Mouse (Mus musculus): ENCODE measurements at regions not wholly inside any gene's neighbourhood (a gene's known extent, or its start where the extent isn't known, plus 50 kb on each side); places are given as distances from the start of the nearest gene placed in this dataset.
"Not testable (repeated sequence)": the region's sequence is repeated elsewhere in the genome, so short reads cannot be mapped to it uniquely, and the experiment has no call there.

DNA sequence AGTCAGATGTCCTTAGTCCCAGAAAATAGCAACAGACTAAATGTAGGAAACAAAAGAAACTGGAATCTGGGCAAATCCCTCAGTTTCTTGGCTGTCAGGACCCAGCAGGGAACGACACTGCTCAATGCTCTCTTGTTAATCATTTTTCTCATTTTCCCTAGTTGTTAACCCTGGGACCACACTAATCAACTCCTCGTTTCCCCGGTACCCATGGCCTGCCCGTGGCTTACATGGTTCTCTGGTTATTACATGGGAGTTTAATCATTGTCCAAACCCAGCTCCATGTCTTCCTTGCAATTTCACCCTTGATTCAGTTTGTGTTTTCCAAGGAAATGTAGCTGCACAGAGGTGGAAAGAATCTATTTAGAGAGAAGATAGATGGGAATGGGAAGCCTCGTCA is 580.1 kb upstream of the Klhl29 start:
- DNase-seq: no peak

DNA sequence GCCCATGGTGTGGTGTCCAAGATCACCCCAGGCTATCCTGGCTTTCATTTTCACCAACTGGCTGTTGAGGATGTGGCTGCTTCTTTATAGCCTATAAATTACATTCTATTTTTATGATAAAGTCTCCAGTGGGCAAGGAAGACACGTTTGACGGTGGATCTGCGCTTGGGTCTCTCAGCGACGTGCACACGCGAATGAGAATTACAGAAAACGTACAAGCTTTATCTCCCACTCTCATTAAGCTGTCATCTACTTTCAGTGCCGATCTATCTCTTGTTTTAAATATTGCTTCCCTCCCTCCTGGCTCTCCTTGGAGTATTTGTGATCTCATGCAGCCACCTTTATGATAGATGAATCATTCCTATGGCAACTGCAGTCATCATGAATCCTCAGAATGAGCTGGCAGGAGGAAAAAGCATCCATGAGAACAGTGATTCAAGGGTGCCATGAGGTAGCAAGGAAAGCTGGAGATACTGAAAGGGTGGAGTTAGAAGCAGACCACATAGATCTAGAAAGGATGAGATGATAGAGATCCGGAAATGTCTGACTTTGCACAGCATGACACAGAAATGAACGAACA is 568.0 kb upstream of the Klhl29 start:
- no peak for DNase-seq

DNA sequence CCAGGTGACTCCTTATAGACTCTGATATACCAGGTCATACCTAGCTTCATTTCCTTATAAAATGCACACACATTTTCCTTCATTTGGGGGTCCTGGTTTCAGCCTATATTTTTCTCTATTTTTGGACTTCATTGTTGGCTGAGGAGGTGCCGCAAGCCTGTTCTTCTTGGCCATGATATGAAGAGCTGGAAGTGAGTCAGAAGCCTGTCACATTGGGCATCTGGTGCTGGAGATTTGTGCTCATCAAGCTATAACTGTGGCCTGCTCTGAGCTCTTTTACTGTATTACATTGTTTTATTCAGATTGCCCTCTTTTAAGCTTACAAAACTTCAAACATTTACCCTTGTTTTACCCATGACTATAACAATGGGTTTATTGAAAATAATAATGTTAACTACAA is 545.8 kb upstream of the Klhl29 start:
- DNase-seq: no peak

DNA sequence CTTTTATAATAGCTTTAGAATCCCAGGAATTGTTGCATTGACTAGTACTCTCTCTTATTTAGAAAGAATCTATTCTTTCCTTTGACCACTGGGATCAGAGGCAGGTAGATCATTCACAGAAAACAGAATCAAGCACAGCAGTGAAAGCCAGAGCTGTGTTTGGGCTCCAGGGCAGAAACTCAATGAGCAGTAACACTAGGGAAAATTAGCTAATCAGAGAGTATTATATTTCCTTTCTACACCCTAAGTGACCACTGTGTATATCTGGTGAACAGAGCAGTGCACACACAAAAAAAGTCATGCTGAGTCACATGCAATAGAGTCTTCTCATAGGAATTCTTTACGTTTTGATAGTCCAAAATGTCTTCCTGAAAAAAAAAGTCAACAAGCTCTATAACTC is 542.5 kb upstream of the Klhl29 start:
- no peak for DNase-seq

DNA sequence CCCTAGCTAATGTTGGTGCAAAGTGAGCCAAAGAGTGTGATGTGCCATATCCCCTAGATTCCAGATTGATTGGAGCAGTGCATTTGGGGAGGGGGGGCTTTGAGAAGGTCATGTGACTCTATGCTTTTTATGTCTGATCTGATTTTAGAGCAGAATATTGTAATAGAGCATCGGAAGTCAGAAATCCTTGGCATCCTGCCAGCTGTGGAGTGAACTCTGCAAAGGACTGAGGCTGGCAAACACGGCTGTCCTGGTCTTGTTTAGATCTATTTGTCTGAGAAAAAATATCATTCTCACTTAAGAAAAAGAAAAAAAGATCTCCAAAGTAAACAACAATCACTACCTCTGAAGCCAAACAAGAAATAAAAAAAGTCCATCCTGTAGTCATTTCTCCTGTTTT is 530.8 kb upstream of the Klhl29 start:
- DNase-seq: no peak

DNA sequence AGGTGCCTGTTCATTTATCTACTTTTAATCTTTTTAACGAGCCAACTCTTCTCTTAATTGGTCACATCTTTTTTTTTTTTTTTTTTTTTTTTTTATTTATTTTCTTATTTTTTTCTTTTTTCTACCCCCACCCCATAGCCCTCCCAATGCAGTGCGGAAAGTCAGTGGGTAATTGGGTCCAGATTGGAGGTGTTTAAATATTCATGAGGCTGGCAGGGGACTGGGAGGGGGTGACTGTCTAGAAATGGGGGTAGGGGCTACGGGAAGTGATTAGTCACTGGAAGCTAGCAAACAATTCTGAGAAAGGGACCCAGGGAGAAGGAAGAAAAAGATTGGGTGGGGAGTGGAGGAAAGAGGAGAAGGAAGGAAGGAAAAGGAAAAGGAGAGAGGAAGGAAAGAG is 516.3 kb upstream of the Klhl29 start:
- DNase-seq: not testable (repeated sequence)

DNA sequence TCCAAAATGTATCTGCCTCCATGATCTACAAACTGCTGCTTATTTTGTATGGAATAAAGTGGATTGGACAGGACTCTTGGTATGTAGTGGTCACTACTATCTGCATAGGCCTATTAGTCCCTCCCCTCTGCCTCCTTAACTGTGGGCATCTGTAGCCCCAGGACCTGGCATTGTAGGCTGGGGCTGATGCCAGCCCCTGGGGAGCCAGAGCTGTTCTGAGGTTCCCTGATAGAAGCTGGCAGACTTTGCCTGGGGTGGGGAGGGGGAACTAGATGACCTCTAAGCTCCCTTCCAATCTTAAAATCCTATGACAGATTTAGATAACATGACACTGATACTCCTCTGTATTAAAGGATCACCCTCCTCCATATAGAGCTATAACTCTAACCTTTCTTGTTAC is 491.2 kb upstream of the Klhl29 start:
- DNase-seq: no peak

DNA sequence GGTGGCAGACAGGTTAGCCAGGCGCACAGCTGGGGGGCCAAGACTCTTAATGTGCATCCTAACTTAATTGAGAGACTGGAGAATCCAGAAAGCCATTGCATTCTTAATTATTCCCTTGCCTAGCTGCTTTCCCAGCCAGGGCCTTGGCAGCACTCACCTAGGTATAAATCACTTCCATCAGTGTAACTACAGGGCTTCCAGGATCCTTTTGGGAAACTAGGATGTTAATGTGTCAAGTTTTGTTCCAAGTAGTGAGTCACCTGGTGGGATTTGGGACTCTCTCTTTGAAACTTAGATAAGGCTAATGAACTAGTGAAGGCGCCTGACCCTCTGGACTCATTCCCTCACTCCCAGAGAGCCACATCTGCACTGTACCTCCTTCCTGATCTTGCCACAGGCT is 484.3 kb upstream of the Klhl29 start:
- no peak for DNase-seq

DNA sequence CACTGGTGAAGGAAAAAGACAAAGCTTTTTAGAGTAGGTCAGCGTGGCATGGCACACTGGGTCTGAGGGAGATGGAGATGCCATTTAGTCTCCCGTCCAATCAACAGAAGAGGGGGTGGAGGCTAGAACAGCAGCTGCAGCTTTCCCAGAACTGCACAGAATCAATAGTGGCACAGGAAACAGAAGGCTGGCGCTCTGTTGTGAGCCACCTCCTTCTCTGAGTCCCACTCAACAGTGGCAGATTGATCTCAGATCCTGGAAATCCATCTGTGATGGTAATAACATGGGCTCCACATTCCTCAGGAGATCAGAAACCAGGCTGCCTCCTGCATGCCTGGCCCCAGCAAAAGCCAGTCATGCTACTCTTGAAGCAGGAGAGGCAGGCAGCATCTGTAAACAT is 480.9 kb upstream of the Klhl29 start:
- no peak for DNase-seq

DNA sequence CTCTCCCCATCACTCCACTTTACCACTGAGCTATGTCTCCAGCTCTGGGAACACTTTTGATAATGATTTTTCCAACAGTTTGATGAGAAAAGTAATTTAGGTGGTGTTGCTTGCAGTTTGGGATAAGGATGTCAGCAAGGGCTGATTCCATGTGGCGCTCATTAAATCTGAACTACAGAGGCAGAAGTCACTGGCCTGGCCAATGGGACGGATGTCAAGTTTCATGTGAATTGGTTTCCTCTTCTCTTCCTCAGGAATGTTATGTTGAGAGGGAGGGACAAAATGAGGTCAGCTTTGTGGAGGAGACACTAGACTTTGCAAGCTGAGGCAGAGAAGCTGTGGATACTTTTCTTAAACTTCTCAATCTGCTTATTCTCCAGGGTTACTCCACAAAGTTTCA is 434.9 kb upstream of the Klhl29 start:
- DNase-seq: peak in 1 of 2 experiments; percentile 7

DNA sequence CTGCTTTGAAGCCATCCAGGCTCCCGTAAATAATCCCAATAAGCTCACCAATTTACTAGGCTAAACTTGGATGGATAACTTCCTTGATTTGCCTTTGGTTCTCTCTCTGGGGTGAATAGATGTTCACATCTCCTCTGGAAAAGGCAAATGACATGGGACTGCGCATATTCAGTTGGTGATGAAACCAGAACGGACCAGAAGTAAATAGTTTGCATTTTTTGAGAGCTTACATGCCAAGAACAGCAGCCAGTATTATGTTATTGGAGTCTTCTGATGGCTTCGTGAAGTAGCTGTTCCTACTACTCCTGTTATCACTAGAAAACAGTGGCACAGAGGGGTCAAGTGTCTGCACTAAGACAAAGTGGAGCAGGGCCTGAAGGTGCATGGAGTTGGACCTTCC is 434.5 kb upstream of the Klhl29 start:
- no peak for DNase-seq

DNA sequence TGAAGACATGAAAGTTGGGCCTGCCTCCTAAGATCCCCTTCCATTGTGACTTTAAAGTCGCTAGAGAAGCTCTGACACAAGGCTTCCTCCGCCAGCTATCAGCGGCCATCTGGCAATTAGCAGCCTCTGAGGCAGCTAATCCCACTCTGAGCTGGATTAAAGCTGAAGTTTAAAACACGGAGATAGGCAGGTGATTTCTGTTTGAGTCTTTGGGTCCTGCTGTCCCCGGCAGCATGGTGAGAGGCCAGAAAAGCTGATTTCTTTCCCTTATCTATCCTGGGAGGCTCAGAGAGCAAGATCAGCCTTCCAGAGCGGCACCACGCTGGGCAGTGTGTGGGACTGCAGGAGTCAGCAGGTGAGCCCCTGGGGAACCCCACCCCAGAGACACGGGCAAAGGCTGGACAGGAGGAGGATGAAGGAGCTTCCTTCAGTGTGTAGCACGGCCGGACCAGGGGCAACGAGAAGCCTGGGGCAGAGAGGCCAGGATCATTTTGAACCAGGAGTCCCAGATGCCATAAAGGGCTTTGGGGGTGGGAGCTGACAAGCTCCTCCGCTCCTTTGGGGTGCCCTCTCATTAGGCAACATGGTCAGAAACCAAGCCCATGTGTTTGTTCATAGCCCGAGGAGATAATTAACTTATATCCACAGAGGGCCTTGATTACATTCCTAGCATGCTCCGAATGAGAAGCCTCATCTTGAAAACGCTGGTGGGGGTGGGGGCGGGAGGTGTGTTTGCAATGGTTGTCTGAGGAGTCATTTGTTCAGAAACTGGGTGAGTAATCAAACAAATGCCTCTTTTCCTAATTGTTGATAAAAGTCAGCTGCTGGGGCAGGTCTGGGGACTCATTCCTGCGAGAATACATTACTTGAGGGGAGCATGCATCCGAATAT is 432.8 kb upstream of the Klhl29 start:
- DNase-seq: no peak

DNA sequence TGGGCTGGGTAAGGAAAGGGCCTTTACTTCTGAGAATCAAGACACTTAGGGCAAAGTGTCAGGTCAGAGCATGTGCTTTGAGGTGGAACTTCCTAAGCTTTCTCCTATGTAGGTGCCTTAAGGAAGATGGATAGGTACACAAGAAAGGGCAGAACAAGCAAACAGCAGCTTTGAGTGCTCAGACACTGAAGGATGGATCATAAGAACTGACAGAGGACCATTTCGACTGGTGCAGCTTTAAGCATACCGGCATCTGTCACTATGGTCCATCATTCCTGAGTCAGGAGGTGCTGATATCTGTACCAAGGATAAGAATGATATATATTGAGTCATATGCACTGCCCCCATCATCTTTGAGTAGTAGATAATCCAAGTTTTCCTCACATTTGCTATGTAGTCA is 430.2 kb upstream of the Klhl29 start:
- DNase-seq: no peak

DNA sequence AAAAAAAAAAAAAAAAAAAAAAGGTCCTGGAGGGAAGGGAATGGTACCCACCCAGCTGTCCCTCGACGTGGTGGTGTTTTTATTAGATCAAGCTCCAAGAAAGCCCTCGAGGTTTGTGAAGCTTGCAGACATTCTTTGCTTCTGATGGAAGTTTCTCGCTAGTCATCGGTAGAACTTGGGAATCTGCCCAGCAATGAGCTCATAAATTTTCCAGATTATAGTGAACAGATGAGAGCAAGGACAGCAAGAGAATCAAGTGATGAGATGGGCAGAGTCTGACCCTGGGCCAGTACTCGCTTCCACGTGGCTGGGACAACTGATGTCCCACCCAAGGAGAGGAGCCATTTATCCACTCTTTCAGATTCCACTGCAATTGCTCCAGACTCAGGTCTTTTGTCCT is 417.6 kb upstream of the Klhl29 start:
- peak; percentile 30 to 39 for DNase-seq

DNA sequence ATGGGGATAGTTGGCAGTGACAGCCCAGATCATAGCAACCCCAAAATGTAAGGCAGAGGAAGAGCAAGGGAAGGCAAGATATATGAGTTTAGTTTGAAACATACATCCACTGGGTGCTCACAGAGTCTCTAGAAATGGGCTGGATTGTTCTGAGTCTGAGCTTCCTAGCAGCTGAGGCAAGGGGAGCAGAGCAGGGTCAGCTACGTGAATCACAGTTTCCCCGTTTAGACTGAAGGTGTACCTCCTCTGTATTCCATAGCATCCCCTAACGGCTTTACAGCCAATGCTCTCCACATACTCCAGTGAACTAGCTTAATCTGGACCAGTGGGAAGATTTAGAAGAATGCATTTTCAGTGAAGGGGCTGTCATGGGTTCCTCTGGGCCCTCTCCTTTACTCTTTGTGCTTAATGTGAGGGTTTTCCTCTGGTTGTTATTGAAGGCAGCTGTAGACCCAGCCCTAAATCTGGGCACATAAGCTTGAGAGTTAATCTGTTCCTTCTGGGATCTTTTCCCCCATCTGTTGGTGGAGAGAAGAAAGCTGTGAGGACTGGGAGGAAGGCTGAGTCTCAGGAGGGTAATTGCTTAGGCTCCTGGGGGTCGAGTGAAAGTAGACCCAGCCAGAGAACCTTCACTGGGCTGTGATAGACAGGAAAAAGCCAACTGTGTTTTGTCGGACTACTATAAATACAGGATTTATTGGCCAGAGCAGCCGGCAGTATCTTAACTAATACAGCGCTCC is 411.8 kb upstream of the Klhl29 start:
- no peak for DNase-seq

DNA sequence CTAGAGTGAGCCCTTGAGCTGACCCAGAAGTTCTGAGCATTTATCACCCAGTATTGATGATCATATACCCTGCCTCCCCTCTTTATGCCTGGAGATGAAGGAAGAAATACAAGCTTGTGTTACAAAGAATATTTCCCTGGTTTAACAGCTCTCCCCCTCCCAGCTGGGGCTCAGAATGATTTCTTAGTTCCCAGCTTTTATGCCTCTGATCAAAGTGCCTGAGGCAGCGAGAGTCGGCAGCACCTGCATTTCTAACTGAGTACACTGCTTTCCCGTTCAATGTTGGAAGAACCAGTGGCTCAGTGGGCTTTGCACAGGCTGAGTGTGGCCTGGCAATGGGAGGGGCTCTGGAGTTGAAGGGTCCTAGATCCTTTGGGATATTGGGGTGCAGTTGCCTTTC is 405.8 kb upstream of the Klhl29 start:
- DNase-seq: no peak

DNA sequence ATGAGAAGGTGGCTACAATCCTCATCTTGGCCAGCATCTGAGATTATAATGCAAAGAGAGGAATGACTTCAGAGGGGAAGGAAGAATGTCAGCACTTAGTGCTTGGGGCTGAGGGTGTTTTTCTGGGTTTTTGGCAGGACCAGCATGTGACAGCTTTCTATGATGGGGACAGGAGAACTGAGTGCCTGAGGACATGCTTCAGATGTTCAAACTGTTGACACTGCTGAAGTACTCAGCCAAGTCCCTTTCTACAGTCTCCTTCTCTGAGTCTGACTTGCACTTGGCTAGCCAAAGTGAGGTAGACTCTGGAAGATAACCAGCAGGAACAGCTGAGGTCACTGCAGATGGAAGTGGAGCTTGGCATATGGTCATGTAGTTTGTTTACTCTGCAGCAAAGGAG is 402.1 kb upstream of the Klhl29 start:
- peak; percentile 11 to 32 for DNase-seq

DNA sequence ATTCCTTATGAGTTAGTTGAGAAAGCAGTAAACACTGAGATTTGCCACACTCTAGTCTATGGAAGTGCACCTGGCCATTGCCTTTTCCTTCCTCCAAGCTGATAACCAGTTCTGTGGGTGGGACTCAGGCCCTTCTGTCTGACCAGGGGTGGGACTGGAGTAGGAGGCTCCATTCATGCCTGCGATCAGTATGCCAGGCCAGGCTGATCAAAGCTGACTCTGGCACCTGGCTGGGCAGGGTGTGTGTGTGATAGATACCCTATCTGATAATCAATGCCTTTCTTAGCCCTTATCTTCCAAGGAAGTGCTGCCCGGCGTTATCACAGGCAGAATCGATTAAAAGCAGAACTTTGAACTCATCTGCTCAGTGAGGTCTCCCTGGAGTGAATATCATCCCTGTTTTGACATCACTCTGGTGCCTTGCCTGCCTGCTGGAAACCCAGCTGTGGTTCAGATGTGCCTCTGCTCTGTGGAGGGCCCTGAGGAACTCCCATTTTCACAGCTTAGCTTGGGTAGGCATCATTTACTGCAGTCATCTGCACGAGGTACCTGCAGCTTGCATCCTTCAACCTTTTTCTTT is 396.0 kb upstream of the Klhl29 start:
- no peak for DNase-seq

DNA sequence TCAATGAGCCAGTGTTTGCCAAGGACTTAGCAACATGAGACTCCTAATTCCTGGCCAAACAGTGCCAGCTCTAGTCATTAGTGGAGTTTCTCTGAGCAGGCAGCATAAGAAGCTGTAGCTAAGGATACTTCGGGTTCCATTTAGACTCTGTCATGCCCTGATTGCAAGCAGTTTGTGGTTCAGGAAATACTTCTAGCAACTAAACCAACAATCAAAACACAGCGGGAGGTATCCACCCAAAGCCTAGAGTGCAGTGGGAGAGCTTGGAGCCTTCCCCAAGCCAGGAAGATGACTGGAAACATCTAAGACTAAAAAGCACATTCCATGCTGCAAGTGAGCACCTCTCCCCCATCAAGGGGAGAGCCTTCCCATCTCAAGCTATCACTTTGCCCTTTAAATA is 395.0 kb upstream of the Klhl29 start:
- DNase-seq: no peak

DNA sequence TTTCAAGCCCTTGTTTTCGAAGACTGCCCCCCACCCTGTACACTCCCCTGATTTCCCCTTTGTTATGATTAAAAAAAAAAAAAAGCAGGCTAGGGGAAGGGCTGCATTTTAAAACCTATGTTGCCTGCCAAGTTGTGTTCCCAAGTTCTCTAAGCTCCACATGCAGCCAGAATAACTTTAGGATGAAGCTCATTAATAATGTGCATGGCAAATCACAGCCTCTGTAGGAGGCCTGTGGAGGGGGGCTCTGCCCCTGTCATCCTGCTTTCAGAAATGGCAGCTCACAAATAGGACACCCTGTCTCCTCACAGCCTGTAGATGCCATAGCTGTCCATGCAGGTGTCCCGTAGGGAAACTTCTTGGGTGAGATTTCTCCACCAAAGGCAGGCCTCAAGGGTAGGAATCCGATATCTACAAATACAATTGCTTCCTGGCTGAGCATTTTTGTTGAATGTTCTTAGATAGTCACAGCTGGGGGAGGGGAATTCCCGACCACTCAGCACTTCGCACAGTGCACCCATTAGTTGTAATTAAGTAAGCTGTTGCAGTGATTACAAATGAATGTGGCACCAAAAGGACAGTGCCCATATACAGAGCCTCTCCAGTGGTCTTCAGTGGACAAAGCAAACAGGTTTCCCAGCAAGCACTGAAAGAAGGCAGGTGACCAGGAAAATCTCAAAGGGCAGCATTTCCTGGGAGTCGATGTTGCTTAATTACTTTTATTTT is 389.1 kb upstream of the Klhl29 start:
- no peak for DNase-seq

DNA sequence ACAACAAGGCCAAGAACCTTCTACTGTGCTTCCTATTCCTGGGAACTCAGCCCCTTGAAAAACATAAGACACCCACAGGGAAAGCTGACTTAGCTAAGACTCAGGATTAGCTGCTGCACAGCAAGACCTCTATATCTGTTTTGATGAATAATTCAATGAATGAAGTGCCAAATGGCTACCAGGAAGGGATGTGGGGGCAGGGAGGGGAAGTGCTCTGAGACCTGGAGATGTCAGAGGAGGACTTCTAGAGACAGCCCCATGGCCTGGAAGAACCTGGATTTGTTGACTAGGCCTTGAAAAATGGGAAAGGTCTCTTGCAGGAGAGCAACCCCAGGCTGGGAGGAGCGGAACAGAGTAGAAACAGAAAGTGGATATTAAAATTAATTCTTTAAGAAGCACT is 388.5 kb upstream of the Klhl29 start:
- no peak for DNase-seq

DNA sequence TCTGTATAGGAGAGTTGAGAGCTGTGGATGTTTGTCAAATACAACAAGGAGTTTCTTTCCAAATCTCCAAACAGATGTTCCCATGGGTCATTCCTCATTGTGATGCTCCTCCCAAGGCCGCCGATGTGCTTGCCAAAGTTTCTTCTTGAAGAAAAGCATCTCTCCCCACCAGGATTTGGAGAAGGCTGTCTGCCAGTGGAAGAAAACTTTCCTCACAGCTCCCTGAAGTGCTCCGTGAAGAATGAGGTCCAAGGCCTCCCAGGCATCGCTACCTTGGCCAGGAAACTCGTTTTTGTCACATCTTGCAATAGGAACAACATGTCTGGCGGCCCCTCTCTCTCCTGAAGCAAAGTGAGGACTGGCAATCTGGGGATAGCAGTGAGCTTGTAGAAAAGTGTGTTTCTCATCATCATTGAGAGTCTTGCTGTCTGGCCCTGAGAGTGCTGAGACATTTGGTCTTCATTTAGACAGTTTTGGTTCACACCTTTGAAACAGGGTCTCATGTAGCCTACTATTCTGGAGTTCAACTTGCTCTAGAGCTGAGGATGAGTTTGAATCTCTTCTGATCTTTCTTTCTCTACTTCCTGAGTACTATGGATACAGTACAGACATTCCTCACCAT is 386.9 kb upstream of the Klhl29 start:
- DNase-seq: peak; percentile 8 to 21

Measured in lung, adult 18-20 months (tissue).